Mouse (Mus musculus) myocyte (in vitro differentiated cells): ENCODE measurements at regions not wholly inside any gene's neighbourhood (a gene's known extent, or its start where the extent isn't known, plus 50 kb on each side); places are given as distances from the start of the nearest gene placed in this dataset.

Source experiments
- CEBPB ChIP-seq: IDR thresholded peaks from 2 replicates; pipeline ENCODE4 v1.6.1; 2011; ENCODE audit warnings: mild to moderate bottlenecking, moderate library complexity; ENCODE audit not compliant: poor library complexity, insufficient read depth, severe bottlenecking
- E2F4 ChIP-seq: IDR thresholded peaks from one replicate; pipeline ENCODE4 v1.6.1; 2011; ENCODE audit warnings: mild to moderate bottlenecking, control low read depth, moderate library complexity; ENCODE audit not compliant: insufficient read depth
- MAX ChIP-seq: IDR thresholded peaks from one replicate; pipeline ENCODE4 v1.6.1; 2011; ENCODE audit warnings: low read depth, mild to moderate bottlenecking, control low read depth
- MYOD1 ChIP-seq, 3 experiments: IDR thresholded peaks; one replicate each; pipeline ENCODE4 v1.6.1; 2011; ENCODE audit warnings: control low read depth in 2 of 3, low read depth in 2 of 3, mild to moderate bottlenecking in 2 of 3, moderate library complexity in 1 of 3; ENCODE audit not compliant: insufficient read length in 2 of 3, control insufficient read depth in 1 of 3
- MYOG ChIP-seq, 3 experiments: IDR thresholded peaks; one replicate each; pipeline ENCODE4 v1.6.1; 2011; ENCODE audit warnings: control low read depth in 2 of 3, low read depth in 2 of 3, mild to moderate bottlenecking in 2 of 3; ENCODE audit not compliant: insufficient read length in 2 of 3, control insufficient read depth in 1 of 3, insufficient read depth in 1 of 3
- POLR2A ChIP-seq: IDR thresholded peaks from one replicate; pipeline ENCODE4 v1.6.1; 2011; ENCODE audit warnings: low read depth, mild to moderate bottlenecking, control low read depth, moderate library complexity; ENCODE audit not compliant: insufficient read length
- POLR2AphosphoS2 ChIP-seq: IDR thresholded peaks from one replicate; pipeline ENCODE4 v1.6.1; 2011; ENCODE audit warnings: low read depth, control low read depth; ENCODE audit not compliant: insufficient read length
- REST ChIP-seq: IDR thresholded peaks from one replicate; pipeline ENCODE4 v1.6.1; 2011; ENCODE audit warnings: mild to moderate bottlenecking, control low read depth, moderate library complexity; ENCODE audit not compliant: insufficient read depth, insufficient read length
- SRF ChIP-seq: IDR thresholded peaks from one replicate; pipeline ENCODE4 v1.6.1; 2011; ENCODE audit warnings: low read depth; ENCODE audit not compliant: control insufficient read depth, insufficient read length
- TCF12 ChIP-seq: IDR thresholded peaks from one replicate; pipeline ENCODE4 v1.6.1; 2011; ENCODE audit warnings: mild to moderate bottlenecking, control low read depth; ENCODE audit not compliant: poor library complexity, insufficient read depth, severe bottlenecking
- TCF3 ChIP-seq: IDR thresholded peaks from one replicate; pipeline ENCODE4 v1.6.1; 2011; ENCODE audit warnings: low read depth, control low read depth; ENCODE audit not compliant: insufficient read length
- USF1 ChIP-seq: IDR thresholded peaks from one replicate; pipeline ENCODE4 v1.6.1; 2011; ENCODE audit warnings: low read depth, mild to moderate bottlenecking, control low read depth, moderate library complexity

- TF ChIP-seq POLR2A: no peak
- no peak for TF ChIP-seq E2F4
- no peak for TF ChIP-seq TCF12
- no peak for TF ChIP-seq USF1
- no peak for TF ChIP-seq POLR2AphosphoS2
- no peak for TF ChIP-seq MYOG (IDR thresholded peaks at IDR 0.05; ENCODE audit: control insufficient read depth in 1 of 3, insufficient read depth in 1 of 3, insufficient read length in 2 of 3, low read depth in 2 of 3)
- TF ChIP-seq MAX: no peak
- no peak for TF ChIP-seq TCF3
- no peak for TF ChIP-seq SRF
- TF ChIP-seq MYOD1 (IDR thresholded peaks at IDR 0.05; ENCODE audit: control insufficient read depth in 1 of 3, insufficient read length in 2 of 3, low read depth in 2 of 3): no peak
- TF ChIP-seq REST: no peak
- TF ChIP-seq CEBPB: no peak
Measured at GRCm38 (mm10) chr4:34310061-34310642, 240.6 kb upstream of the Akirin2 start.
